Mouse (Mus musculus): Measurements from ENCODE around the gene Arhgef26. TPM values are rescaled to one million over a fixed set of nuclear protein-coding genes. Genes with fewer than 3 reads are reported as not detected.
A peak's percentile ranks its signal among the peaks of the same experiment; 100 is the strongest.

The Arhgef26 gene
- polyA plus RNA-seq, 1 experiment, result 2.5 TPM

- no peak for DNase-seq (ENCODE audit: low read depth)
These were observed 109.0 kb downstream of the Arhgef26 start for GRCm38 (mm10) chr3:62447151-62447550.

- no peak for DNase-seq (ENCODE audit: low read depth)
These were observed 111.8 kb downstream of the Arhgef26 start for GRCm38 (mm10) chr3:62449871-62450496.

DNA sequence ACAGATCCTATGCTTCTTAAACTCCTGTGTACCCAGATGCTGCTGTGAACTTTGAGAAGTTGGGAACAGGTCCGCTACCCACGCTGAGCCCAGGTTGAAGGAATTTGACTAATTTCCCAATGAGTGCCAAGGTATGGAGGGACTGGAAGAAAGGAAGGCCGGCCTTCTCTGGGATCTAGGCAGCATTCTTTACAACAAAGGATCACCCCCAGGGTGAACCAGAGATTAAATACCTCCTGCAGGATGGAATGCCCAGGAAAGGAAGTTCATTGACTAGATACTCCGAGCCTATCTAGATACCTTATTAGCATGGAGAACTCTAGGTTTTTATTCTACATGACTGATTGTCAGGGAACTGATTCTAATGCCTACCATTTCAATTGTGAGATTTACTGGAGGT is 114.8 kb downstream of the Arhgef26 start:
- no peak for DNase-seq (ENCODE audit: low read depth)

- no peak for DNase-seq (ENCODE audit: low read depth)
These were observed 116.0 kb downstream of the Arhgef26 start for GRCm38 (mm10) chr3:62454096-62454495.

DNA sequence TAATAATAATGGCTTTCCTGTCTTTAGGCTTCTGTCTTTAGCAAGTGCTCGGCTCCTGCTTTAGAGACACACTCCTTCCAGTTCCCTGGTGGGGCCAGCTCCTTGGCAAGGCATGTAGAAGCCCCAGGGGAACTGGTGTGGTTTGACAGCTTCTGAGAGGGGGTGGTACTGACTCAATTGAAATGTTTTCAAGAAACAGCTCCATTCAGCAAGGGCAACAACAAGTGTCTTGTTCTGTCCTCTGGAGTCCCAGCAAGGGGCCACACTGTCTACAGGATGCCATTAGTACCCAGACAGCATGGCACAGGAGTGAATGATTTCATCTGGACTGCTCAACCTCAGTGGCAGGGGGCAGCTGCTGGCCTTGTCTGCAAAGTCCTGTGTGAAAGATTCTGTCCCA is 117.7 kb downstream of the Arhgef26 start:
- no peak for DNase-seq (ENCODE audit: low read depth)

GRCm38 (mm10) chr3:62458284-62459013 is 120.3 kb downstream of the Arhgef26 start:
- DNase-seq (ENCODE audit: low read depth), result no peak

GRCm38 (mm10) chr3:62459483-62459882 is 121.3 kb downstream of the Arhgef26 start:
- no peak for DNase-seq (ENCODE audit: low read depth)

- DNase-seq (ENCODE audit: low read depth), result no peak
These were observed 126.1 kb downstream of the Arhgef26 start for GRCm38 (mm10) chr3:62464276-62464675.

DNA sequence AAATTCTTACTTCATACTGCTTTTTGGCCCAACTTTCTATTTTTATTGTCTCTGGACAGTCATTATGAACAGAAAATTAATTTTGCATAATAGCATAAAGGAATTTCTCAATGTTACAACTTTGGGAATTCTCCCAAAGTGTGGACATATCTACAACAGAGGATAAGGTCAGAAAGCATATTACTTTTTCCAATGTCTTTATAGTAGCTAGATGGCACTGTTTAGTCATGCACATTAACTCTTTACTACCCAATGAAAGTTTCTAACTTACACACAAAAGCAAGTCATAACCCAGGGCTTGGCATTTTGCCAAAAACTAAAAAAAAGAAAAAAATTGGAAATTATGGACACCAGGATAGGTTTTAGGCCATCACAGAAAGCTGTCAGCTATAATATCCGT is 132.0 kb downstream of the Arhgef26 start:
- no peak for DNase-seq (ENCODE audit: low read depth)

GRCm38 (mm10) chr3:62484340-62484739 is 146.2 kb downstream of the Arhgef26 start:
- DNase-seq (ENCODE audit: low read depth), result no peak

- DNase-seq (ENCODE audit: low read depth), result no peak
These were observed 154.4 kb downstream of the Arhgef26 start for GRCm38 (mm10) chr3:62492568-62492967.

- DNase-seq (ENCODE audit: low read depth), result no peak
These were observed 161.2 kb downstream of the Arhgef26 start for GRCm38 (mm10) chr3:62499327-62499726.

GRCm38 (mm10) chr3:62505166-62505900 is 167.2 kb downstream of the Arhgef26 start:
- no peak for DNase-seq (ENCODE audit: low read depth)

DNA sequence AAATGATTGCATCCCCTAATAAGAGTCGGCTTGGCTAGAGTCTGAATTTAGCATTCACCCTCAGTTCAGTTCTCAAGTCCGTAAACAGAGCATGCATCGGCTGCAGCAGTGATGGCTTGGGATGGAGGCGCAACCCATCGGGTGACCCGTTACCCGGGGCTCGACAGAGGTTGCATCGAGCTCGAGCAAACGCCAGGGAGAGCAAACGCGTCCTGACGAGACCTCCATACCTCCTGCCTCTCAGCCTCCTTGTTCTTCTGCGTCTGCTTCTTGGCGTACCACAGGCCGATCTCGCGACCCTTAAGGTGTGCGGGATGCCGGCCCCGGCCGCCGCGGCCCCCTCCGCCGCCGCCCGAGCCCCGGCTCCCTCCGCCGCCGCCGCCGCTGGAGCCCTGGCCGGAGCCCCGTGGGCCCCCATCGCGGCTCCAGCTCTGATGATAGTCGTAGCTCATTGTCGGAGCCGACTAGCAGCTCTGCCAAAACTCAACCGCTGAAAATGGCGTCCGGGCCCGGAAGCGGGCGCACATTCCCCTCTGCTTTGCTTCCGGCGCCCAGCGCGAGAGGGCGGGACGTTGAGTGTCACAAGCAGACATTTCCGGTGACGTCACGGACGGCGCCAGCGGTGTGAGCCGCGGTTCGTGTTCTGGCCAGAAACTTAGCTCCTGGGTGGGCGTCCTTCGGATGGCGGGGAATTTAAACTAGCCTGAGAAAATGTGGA is 168.5 kb downstream of the Arhgef26 start, which contains the start of gene Dhx36:
Gene Dhx36, minus strand, starts transcription at position 517 of the 718 bp plus-strand sequence.
- peak; percentile 36 for DNase-seq (ENCODE audit: low read depth)

GRCm38 (mm10) chr3:62507206-62507647 is 169.1 kb downstream of the Arhgef26 start:
- no peak for DNase-seq (ENCODE audit: low read depth)

Other genes starting within 250 kb of the Arhgef26 start
- 7.0 TPM in 2 replicates for gene Dhx36, start 168.7 kb downstream of the Arhgef26 start, polyA plus RNA-seq (2012; rRNA removed)